Mouse (Mus musculus) MEL (cell line): ENCODE results near the gene Nectin4. TPM values are rescaled to one million over a fixed set of nuclear protein-coding genes. Genes with fewer than 3 reads are reported as not detected.

Experiments used
- DNase-seq: peaks from one replicate; pipeline ENCODE4 v3.0.0; 2011; ENCODE audit warnings: low read depth, low spot score
- H3K27ac ChIP-seq: 2 replicates; pipeline ENCODE4 v1.5.1; 2012; ENCODE audit warnings: low read depth, mild to moderate bottlenecking, control low read depth, low read length, moderate library complexity; ENCODE audit not compliant: control insufficient read depth
- H3K27me3 ChIP-seq, 2 experiments: fragments of 150-350 bp in 1 of 2; sonication (generic) in 1 of 2; 2 replicates each; pipeline ENCODE4 v1.6.1; 2012; ENCODE audit warnings: low read length in 2 of 2, mild to moderate bottlenecking in 2 of 2, improper control_type of control experiment in 1 of 2, moderate library complexity in 1 of 2; ENCODE audit not compliant: insufficient read depth in 2 of 2, control insufficient read depth in 1 of 2
- H3K36me3 ChIP-seq, 2 experiments: 2 replicates each; pipeline ENCODE4 v1.6.1; 2012 to 2014; ENCODE audit warnings: low read length in 2 of 2, improper control_type of control experiment in 1 of 2, inconsistent platforms in 1 of 2, mild to moderate bottlenecking in 1 of 2; ENCODE audit not compliant: insufficient read depth in 2 of 2, control insufficient read depth in 1 of 2
- H3K4me1 ChIP-seq, 2 experiments: fragments of 150-350 bp in 1 of 2; sonication (generic) in 1 of 2; 2 replicates each; pipeline ENCODE4 v1.6.1; 2012; ENCODE audit warnings: low read length in 2 of 2, improper control_type of control experiment in 1 of 2, mild to moderate bottlenecking in 1 of 2; ENCODE audit not compliant: insufficient read depth in 2 of 2, control insufficient read depth in 1 of 2
- H3K4me3 ChIP-seq, 2 experiments: fragments of 150-350 bp in 1 of 2; sonication (generic) in 1 of 2; 2 replicates each; pipeline ENCODE4 v1.5.1; 2012; ENCODE audit warnings: low read depth in 2 of 2, low read length in 2 of 2, mild to moderate bottlenecking in 2 of 2, moderate library complexity in 2 of 2, control low read depth in 1 of 2, improper control_type of control experiment in 1 of 2; ENCODE audit not compliant: control insufficient read depth in 1 of 2, insufficient read depth in 1 of 2
- H3K79me2 ChIP-seq: 2 replicates; pipeline ENCODE4 v1.6.1; 2012; ENCODE audit warnings: mild to moderate bottlenecking, low read length, moderate library complexity; ENCODE audit not compliant: control insufficient read depth, poor library complexity, insufficient read depth
- H3K9ac ChIP-seq: 2 replicates; pipeline ENCODE4 v1.6.1; 2012; ENCODE audit warnings: low read depth, mild to moderate bottlenecking, control low read depth, low read length, moderate library complexity; ENCODE audit not compliant: control insufficient read depth, poor library complexity, severe bottlenecking
- H3K9me3 ChIP-seq: fragments of 150-350 bp; sonication (generic); replicated peaks from 2 replicates; pipeline ENCODE4 v1.6.1; 2012; ENCODE audit warnings: mild to moderate bottlenecking, low read length, improper control_type of control experiment, moderate library complexity; ENCODE audit not compliant: insufficient read depth
- CHD1 ChIP-seq: IDR thresholded peaks from 2 replicates; pipeline ENCODE4 v1.6.1; 2012; ENCODE audit warnings: low read depth, mild to moderate bottlenecking, inconsistent platforms, low read length, improper control_type of control experiment
- CHD2 ChIP-seq: IDR thresholded peaks from 2 replicates; pipeline ENCODE4 v1.6.1; 2011; ENCODE audit warnings: low read length, improper control_type of control experiment
- ELF1 ChIP-seq: IDR thresholded peaks from 2 replicates; pipeline ENCODE4 v1.6.1; 2014; ENCODE audit warnings: low read depth, mild to moderate bottlenecking, inconsistent platforms, low read length, improper control_type of control experiment, moderate library complexity
- HCFC1 ChIP-seq: IDR thresholded peaks from 2 replicates; pipeline ENCODE4 v1.6.1; 2012; ENCODE audit warnings: low read depth, mild to moderate bottlenecking, inconsistent platforms, low read length, improper control_type of control experiment, moderate library complexity
- KAT2A ChIP-seq: conservative IDR thresholded peaks from 2 replicates; pipeline ENCODE4 v1.6.1; 2012; ENCODE audit warnings: low read depth, low read length, improper control_type of control experiment, inconsistent platforms
- MAFK ChIP-seq: IDR thresholded peaks from 2 replicates; pipeline ENCODE4 v1.6.1; 2011; ENCODE audit warnings: low read depth, mild to moderate bottlenecking, low read length, improper control_type of control experiment, borderline replicate concordance
- MAZ ChIP-seq: IDR thresholded peaks from 2 replicates; pipeline ENCODE4 v1.6.1; 2012; ENCODE audit warnings: low read depth, mild to moderate bottlenecking, inconsistent platforms, low read length, improper control_type of control experiment
- NELFE ChIP-seq: IDR thresholded peaks from 2 replicates; pipeline ENCODE4 v1.6.1; 2011; ENCODE audit warnings: low read depth, low read length, improper control_type of control experiment
- NRF1 ChIP-seq: IDR thresholded peaks from 2 replicates; pipeline ENCODE4 v1.6.1; 2014; ENCODE audit warnings: low read depth, mild to moderate bottlenecking, inconsistent platforms, low read length, improper control_type of control experiment, moderate library complexity; ENCODE audit not compliant: poor library complexity, insufficient read depth, severe bottlenecking
- SMC3 ChIP-seq: IDR thresholded peaks from 2 replicates; pipeline ENCODE4 v1.6.1; 2011; ENCODE audit warnings: low read depth, low read length, improper control_type of control experiment
- TBP ChIP-seq: IDR thresholded peaks from 2 replicates; pipeline ENCODE4 v1.8.0; 2011; ENCODE audit warnings: low read depth, low read length, improper control_type of control experiment
- TCF12 ChIP-seq: IDR thresholded peaks from 2 replicates; pipeline ENCODE4 v1.6.1; 2014; ENCODE audit warnings: low read depth, mild to moderate bottlenecking, inconsistent platforms, low read length, improper control_type of control experiment, moderate library complexity
- UBTF ChIP-seq: IDR thresholded peaks from 2 replicates; pipeline ENCODE4 v1.6.1; 2012; ENCODE audit warnings: low read depth, mild to moderate bottlenecking, inconsistent platforms, low read length, improper control_type of control experiment, moderate library complexity, borderline replicate concordance; ENCODE audit not compliant: insufficient read depth
- USF1 ChIP-seq: IDR thresholded peaks from 2 replicates; pipeline ENCODE4 v1.6.1; 2014; ENCODE audit warnings: low read depth, mild to moderate bottlenecking, inconsistent platforms, low read length, improper control_type of control experiment, moderate library complexity
- ZMIZ1 ChIP-seq: IDR thresholded peaks from 2 replicates; pipeline ENCODE4 v1.6.1; 2012; ENCODE audit warnings: low read depth, mild to moderate bottlenecking, inconsistent platforms, low read length, improper control_type of control experiment, moderate library complexity
- ZNF384 ChIP-seq: IDR thresholded peaks from 2 replicates; pipeline ENCODE4 v1.6.1; 2012; ENCODE audit warnings: low read depth, mild to moderate bottlenecking, inconsistent platforms, low read length, improper control_type of control experiment
- polyA plus RNA-seq, 2 experiments: library from polyadenylated mRNA; stranded (reverse) in 1 of 2; unstranded in 1 of 2; fragments of >175 nt in 1 of 2; fragments of >200 nt in 1 of 2; gene quantifications; 2 replicates each; pipeline versions ENCODE4 v1.2.1 to v1.2.4; 2012; ENCODE audit warnings: low replicate concordance in 2 of 2, low read depth in 1 of 2; ENCODE audit not compliant: insufficient read length in 2 of 2, insufficient read depth in 1 of 2, missing spikeins in 1 of 2
- total RNA-seq: library from RNA; depleted of rRNA; stranded (reverse); fragments of 300-350 nt; gene quantifications from 2 replicates; pipeline ENCODE4 v1.2.3, GENCODE M21; 2012

The Nectin4 gene
- total and polyA plus RNA-seq, 3 experiments = 0.04 to 0.15 TPM; not detected in 1

GRCm38 (mm10) chr1:171432158-171432557, 62.3 kb downstream of the Nectin4 start:
- no peak for DNase-seq
- no peak overlapping the region for H3K9ac ChIP-seq
- no peaks in the 10 kb centered on the region for H3K36me3 ChIP-seq
- no peaks in the 10 kb centered on the region for H3K9me3 ChIP-seq
- 0 out of 4 replicates have a peak, but pooled peaks cover 0 to 2% of the 10 kb centered on the region in 2 experiments for H3K4me1 ChIP-seq
- no peak overlapping the region for H3K4me3 ChIP-seq
- H3K79me2 ChIP-seq = no peaks in the 10 kb centered on the region
- H3K27me3 ChIP-seq = peaks cover 3 to 4% of the 10 kb centered on the region in 2 experiments; a peak in 3 of 4 replicates
- no peak for TF ChIP-seq UBTF
- no peak for TF ChIP-seq MAFK
- no peak for TF ChIP-seq KAT2A
- no peak for TF ChIP-seq CHD2
- TF ChIP-seq SMC3 = no peak
- no peak for TF ChIP-seq NRF1
- TF ChIP-seq HCFC1 = no peak
- no peak for TF ChIP-seq TBP
- H3K27ac ChIP-seq = no peak overlapping the region

- Histone ChIP-seq H3K27ac (no peak overlapping the region), H3K36me3 (peaks cover 0 to 2% of the 10 kb centered on the region in 2 experiments; a peak in 1 of 4 replicates), H3K9ac (no peak overlapping the region), H3K9me3 (no peaks in the 10 kb centered on the region), H3K4me3 (no peak overlapping the region), H3K79me2 (no peaks in the 10 kb centered on the region)
- no peak for DNase-seq
- no peak for TF ChIP-seq MAZ
- TF ChIP-seq USF1 = no peak
- no peak for TF ChIP-seq KAT2A
- no peak for TF ChIP-seq NELFE
- TF ChIP-seq CHD1 = no peak
- TF ChIP-seq ZNF384 = no peak
- TF ChIP-seq TCF12 = no peak
- TF ChIP-seq SMC3 = no peak
- TF ChIP-seq ZMIZ1 = no peak
- TF ChIP-seq ELF1 = no peak
- TF ChIP-seq, all 39 proteins: peak for 0
- H3K4me1 ChIP-seq = peaks cover 0 to 6% of the 10 kb centered on the region in 2 experiments; a peak in 1 of 4 replicates
- H3K27me3 ChIP-seq = peaks cover 3 to 4% of the 10 kb centered on the region in 2 experiments; a peak in 2 of 4 replicates
Observed at GRCm38 (mm10) chr1:171435288-171435814, 65.5 kb downstream of the Nectin4 start.
